Mouse (Mus musculus): ENCODE measurements around the gene Galns.

The Galns gene

GRCm38 (mm10) chr8:122564363-122565352 lies 46.6 kb downstream of the Galns start:
- DNase-seq, result no peak

GRCm38 (mm10) chr8:122561199-122561598 lies 50.1 kb downstream of the Galns start:
- DNase-seq, result no peak

GRCm38 (mm10) chr8:122558671-122559349 lies 52.5 kb downstream of the Galns start:
- DNase-seq, result no peak

GRCm38 (mm10) chr8:122557248-122558038 lies 53.8 kb downstream of the Galns start:
- no peak for DNase-seq

GRCm38 (mm10) chr8:122556030-122557009 lies 54.9 kb downstream of the Galns start:
- no peak for DNase-seq

- no peak for DNase-seq
Measured at GRCm38 (mm10) chr8:122554786-122555185, 56.5 kb downstream of the Galns start.

- peak; percentile 91 for DNase-seq
Measured at GRCm38 (mm10) chr8:122551265-122552051, 59.8 kb downstream of the Galns start, which contains the start of gene Piezo1. TSS of gene Piezo1 (minus strand) at chr8:122551329.

- DNase-seq, result peak; percentile 79
Measured at GRCm38 (mm10) chr8:122550995-122551264, 60.3 kb downstream of the Galns start.

GRCm38 (mm10) chr8:122550234-122550994 lies 60.8 kb downstream of the Galns start:
- peak; percentile 81 for DNase-seq

- no peak for DNase-seq
Measured at GRCm38 (mm10) chr8:122548891-122549439, 62.3 kb downstream of the Galns start.

- no peak for DNase-seq
Measured at GRCm38 (mm10) chr8:122548331-122548730, 62.9 kb downstream of the Galns start.

- DNase-seq, result peak; percentile 34
Measured at GRCm38 (mm10) chr8:122547815-122548214, 63.4 kb downstream of the Galns start.

- peak; percentile 36 for DNase-seq
Measured at GRCm38 (mm10) chr8:122546811-122547453, 64.3 kb downstream of the Galns start.

- DNase-seq, result no peak
Measured at GRCm38 (mm10) chr8:122546066-122546755, 65.1 kb downstream of the Galns start.

GRCm38 (mm10) chr8:122544138-122544537 lies 67.1 kb downstream of the Galns start:
- DNase-seq, result no peak

GRCm38 (mm10) chr8:122538310-122539076 lies 72.8 kb downstream of the Galns start:
- no peak for DNase-seq

- no peak for DNase-seq
Measured at GRCm38 (mm10) chr8:122537812-122538211, 73.5 kb downstream of the Galns start.

- DNase-seq, result peak; percentile 45
Measured at GRCm38 (mm10) chr8:122537033-122537432, 74.2 kb downstream of the Galns start.

Data from embryo, embryonic 11 days (tissue).